Mouse (Mus musculus) heart, adult 2 months (tissue): ENCODE measurements around the gene Crkl.

Experiments used
- CTCF ChIP-seq: fragments of 200-600 bp; IDR thresholded peaks from 2 replicates; pipeline ENCODE4 v1.8.1; 2022; ENCODE audit warnings: antibody characterized with exemption, mild to moderate bottlenecking, moderate library complexity
- POLR2A ChIP-seq: fragments of 200-500 bp; IDR thresholded peaks from 2 replicates; pipeline ENCODE4 v1.6.1; 2011; ENCODE audit warnings: mild to moderate bottlenecking, low read depth, low read length, control low read depth; ENCODE audit not compliant: insufficient read depth

DNA sequence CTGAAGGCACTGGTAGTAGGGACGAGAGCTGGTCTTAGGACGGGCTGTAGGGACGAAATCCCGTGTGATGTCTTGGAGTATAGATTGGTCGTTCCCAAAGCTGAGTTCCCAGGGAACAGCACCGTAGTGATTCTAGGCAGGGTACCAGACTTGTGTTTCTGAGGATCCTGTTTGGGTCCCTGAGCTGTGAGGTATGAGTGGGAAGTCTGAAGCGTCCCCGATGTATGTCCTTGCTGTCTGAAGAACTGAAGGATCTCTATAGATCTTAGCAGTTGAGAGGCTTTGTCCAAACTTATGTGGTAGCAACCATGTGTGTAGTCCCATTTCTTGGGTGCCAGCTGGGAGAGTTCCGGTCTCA is 57.4 kb downstream of the Crkl start:
- TF ChIP-seq POLR2A (no peak), CTCF (no peak)
